Mouse (Mus musculus): ENCODE data around the gene Spats2.
"Not testable (repeated sequence)": the region's sequence is repeated elsewhere in the genome, so short reads cannot be mapped to it uniquely, and the experiment has no call there.

Spats2 gene

DNA sequence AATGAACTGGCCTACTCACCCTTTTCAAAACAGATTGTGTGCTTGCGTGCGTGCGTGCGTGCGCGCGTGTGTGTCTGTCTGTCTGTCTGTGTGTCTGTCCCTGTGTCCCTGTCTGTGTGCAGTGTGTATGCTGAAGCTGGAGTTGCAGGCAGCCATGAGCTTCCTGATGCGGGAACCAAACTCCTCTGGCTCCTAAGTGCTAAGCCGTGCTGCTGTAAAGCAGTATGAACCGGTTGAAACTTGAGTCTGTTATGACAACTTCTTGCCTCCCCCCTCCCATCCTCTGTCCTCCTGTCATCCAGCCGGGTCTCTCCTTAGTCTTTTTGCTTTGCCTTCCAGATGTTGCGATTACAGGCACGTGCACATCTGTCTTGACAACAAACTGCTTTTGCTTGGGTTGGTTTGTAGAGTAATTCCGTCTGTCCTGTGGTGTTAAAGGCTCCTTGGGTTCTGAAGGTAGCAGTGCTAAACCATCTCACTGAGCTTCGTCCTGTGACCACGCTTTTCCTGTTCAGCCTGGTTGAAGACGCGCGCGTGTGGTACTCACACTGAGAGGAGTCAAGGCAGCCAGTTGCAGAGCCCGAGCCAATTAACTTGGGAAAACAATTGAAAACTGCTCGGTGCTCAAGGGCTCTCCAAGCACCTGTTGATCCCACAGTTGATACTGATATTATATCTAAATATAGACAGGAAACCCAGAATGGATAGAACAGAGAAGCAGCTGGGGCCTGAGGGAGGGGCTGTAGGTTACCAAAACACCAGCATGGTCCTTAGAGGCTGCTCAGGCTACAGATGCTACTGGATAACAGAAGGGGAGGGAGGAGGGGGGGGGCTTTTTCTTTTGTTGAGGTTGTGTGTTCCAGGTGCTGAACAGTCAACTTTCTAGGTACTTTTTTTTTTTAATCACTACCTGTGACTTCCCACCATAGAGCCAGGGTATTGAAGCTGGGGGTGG, 4.5 kb downstream of the Spats2 start:
- in situ Hi-C loops (cut with MboI, MseI) = loop anchor here in 1 of 2 experiments (5.0 kb wide), 2 partner anchors 43 to 73 kb away; partner anchors contain the start of genes C1ql4 and Prph

DNA sequence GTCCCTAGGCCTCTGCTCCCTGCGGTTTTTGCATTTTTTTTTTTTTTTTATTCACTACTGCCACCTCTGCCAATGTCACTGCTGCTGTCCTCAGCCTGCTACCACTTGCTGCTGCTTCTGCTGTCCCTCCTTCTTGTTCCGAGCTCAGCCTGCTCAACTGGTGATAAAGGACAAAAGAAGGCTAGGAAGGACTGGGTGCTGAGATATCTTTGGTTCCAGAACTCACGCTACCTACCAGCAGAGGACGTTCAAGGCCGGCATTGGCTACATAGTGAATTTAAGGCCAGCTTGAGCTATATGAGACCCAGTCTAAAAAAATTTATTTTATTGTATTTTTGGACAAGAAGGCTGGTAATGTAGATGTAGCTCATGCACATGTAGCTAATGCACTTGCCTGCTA, 12.7 kb downstream of the Spats2 start:
- in situ Hi-C loops (cut with MboI, MseI) = loop anchor here in 1 of 2 experiments (5.0 kb wide), 1 partner anchor 49 kb away; no protein-coding TSS in a partner anchor

DNA sequence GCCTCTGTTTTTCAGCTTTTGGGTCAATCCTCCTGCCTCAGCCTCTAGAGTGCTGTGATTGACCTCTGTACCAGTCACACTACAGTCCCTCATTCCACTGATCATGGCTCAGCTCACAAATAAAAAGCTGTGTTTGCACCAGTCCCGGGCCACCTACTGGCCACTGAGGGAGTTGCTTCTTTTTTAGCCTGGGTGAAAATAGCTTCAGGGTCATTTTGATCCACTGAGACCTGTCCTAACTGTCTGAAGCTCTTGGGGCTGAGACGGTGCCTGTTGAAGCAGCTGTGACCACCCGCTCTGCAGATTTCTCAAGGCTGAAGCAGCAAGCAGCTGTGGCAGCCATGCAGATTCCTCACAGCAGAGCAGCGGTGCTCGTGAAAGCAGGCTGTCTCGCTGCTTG, 14.0 kb downstream of the Spats2 start:
- in situ Hi-C loops (cut with MboI, MseI) = loop anchor here (5.0 to 10.0 kb wide), 2 partner anchors 48 to 55 kb away; no protein-coding TSS in a partner anchor

DNA sequence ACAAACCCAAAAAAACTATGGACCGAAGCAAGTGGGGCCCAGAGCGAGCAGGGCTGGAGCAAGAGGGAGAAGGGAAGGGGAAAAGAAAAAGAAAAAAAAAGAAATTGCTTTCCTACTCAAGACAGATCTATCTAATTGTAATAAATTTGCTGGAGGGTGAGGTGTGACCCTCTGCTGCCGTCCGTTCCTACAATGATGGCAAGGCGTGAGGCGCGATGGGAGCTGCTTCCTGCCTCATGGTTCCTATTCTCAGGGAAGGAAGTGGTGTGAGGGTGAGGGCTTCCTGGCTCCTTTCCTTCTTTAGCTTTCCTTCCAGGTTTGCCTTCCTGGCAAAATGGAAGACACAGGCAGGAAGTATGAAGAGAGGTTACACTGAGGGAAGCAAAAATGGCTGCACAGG, 24.8 kb downstream of the Spats2 start:
- in situ Hi-C loops (cut with MboI, MseI) = no loop called here

DNA sequence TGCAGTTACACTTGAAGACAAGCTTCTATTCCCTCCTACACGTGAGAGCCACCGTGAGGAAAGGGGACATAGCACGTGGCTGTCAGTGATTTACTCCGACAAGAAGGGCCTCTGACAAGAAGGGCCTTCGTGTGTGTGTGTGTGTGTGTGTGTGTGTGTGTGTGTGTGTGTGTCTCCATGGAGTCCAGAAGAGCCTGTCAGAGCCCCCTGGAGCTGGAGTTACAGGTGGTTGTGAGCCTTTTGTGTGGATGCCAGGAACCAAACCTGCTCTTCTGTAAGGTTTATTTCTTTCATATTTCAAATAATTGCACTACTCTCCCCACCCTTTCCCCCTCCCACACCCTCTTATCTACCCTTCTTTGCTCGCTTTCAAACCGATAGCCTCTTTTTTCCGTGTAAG, 25.6 kb downstream of the Spats2 start:
- in situ Hi-C loops (cut with MboI, MseI) = no loop called here

DNA sequence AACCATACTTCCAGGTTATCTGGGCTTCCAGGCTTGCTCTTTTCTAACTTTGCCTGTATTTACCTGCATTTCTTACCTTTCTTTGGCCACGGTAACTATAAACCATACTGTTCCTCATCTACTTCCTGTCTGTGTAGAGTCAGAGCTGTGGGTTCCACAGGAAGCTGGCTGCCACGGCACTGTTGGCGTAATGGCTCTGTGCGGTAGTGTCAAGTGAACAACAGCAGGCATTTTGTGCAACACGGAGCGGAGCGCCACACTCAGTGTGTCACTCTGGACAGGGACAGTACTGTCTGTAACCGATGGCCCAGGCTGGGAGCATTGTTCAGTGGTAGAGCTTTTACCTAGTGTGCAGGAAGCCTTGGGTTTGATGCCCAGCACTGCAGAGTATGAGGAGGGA, 27.8 kb downstream of the Spats2 start:
- in situ Hi-C loops (cut with MboI, MseI) = no loop called here

DNA sequence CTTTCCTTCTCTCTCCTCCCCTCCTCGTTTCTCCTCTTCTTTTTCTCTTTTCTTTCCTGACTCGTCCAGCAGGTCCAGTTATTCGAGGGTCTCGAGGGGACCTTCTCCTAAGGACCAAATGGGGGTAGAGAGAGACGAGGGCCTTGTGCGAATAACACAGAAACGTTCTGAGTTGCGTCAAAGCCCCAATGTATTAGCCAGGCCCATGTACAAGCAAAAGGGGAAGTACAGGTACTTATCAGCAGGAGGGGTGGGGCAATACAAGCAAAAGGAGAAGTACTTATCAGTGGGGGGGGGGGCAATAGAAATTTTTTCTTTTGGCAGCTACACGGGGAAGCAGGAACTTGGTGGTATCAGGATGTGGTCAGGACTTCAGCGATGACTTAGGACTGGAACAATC, 28.8 kb downstream of the Spats2 start:
- in situ Hi-C loops (cut with MboI, MseI) = not testable (repeated sequence)

DNA sequence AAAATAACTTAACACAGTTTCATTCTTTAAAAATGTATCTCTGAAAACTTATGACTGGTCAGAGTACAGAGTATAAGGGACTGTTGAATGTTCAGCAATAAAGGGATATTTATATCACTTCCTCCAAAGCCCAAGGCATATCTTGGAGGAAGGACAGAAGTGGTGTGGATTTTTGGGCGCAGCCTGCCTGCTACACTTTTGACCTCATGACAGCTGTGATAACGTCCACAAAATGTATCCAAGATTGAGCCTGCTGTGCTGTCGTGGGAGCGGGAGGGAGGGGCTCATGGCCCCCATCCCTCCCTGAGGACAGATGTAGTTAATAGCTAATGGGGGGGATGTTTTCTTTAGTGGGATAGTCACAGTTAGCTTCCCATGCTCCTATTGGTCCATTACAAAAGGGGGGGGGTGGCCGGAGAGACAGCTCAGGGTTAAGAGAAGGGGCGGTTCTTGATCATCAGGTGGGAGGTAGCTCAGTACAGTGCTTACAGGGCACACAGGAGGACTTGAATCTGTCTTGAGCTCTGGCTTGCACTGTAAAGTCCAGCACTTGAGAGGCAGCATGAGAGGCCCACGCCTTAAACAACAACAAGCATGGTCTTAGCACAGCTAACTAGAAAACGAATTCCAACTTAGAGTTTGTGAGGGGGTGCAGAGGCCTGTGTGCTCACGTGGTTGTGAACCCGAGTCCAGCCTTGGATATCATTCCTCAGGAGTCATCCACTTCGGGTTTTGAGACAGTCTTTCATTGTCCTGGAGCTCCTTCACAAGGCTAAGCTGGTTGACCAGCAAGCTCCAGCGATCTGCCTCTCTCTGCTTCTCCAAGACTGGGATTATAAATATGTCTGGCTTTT, 38.0 kb downstream of the Spats2 start:
- in situ Hi-C loops (cut with MboI, MseI) = no loop called here

DNA sequence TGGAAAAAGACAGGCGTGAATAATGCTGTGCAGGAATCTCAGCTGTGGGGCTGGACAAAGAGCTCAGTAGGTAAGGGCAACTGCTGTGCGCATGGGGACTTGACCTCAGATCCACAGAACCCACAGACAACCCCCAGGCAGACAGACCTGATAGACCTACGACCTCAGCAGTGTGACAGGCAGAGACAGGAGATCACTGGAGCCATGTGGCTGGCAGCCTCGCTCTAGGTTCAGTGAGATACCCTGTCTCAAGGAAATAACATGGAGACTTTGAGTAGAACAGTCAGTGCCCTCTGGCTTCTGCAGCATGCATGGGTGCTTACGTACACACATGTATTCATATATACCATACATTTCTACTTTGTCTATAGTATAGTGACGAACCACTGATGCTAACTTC, 46.4 kb downstream of the Spats2 start:
- in situ Hi-C loops (cut with MboI, MseI) = no loop called here

DNA sequence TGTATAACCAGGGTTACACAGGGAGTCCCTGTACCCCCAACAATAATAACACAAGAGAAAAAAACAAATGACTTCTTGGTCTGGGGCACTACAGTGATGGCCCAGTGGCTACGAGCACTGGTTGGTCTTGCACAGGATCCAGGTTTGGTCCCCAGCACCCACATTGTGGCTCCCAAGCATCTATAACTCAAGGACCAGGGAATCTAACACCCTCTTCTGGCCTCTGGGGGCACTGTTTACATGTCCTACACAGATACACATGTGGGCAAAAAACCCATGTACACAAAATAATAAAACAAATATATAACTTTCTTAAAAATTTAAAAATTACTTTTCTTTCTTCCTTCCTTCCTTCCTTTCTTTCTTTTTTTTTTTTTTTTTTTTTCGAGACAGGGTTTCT, 53.9 kb downstream of the Spats2 start:
- in situ Hi-C loops (cut with MboI, MseI) = no loop called here

DNA sequence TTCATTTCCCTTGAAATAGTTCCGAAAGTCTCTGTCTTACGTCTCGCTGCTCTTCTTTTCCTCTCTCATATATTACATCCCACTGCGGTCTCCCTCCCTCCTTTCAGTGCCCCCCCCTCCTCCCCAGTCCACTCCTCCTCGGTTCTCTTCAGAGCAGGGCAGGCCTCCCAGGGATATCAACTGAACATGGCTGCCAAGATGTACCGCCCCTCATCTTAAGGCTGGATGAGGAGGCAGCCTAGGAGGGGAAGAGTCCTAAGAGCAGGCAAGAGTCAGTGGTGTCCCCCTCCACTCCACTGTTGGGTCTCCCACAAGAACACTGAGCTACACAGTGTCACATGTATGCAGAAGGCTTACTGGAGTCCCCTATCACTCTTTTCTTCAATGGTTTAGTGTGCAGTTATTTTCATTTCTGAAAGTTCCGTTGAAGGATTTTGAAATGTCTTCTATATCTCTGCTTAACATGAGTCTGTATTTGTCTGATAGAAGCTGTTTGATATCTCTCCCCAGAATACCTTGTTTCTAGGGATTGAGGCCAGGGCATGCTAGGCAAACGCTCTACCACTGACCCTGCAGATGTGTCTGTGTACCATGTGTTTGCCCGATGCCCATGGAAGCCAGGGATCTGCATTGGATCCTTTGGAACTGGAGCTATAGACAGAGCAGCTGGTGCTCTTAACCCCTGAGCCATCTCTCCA, 58.6 kb downstream of the Spats2 start:
- in situ Hi-C loops (cut with MboI, MseI) = no loop called here

DNA sequence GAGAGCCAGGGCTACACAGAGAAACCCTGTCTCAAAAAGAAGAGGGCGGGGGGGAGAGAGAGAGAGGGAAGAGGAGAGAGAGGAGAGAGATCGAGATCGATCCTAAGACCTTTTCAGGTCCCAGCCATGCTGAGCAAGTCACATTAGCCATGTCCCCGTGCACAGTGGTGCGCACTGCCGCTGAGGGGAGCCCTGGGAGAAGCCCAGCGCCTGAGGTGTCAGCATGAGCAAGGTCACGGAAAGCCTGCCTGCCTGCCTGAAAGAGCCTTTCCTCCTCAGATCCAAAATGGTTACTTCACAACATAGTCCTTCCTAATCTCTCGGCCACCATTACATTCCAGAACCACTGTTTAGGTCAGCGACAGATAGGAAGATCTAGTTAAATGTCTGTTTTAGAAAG, 68.6 kb downstream of the Spats2 start:
- in situ Hi-C loops (cut with MboI, MseI) = loop anchor here in 1 of 2 experiments (10.0 kb wide), 2 partner anchors 50 to 150 kb away; no protein-coding TSS in a partner anchor

DNA sequence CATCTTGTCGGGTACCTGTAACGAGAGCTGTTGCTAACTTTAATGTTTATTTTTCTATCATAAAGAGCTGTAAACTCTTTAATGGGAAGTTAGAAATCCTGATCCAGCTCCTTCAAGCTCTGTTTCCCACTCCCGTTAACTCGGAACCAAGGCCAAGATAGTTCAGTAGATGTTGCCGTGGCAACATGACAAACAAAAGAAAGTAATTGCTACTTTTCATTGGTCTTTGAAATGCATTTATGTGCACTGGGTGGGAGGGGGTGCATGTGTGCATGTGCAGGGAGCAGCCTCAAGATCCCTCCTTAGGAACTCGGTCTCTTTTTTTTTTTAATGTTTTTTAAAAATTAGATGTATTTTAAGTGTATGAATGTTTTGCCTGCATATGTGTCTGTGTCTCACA, 69.3 kb downstream of the Spats2 start:
- in situ Hi-C loops (cut with MboI, MseI) = loop anchor here in 1 of 2 experiments (10.0 kb wide), 2 partner anchors 50 to 150 kb away; no protein-coding TSS in a partner anchor

DNA sequence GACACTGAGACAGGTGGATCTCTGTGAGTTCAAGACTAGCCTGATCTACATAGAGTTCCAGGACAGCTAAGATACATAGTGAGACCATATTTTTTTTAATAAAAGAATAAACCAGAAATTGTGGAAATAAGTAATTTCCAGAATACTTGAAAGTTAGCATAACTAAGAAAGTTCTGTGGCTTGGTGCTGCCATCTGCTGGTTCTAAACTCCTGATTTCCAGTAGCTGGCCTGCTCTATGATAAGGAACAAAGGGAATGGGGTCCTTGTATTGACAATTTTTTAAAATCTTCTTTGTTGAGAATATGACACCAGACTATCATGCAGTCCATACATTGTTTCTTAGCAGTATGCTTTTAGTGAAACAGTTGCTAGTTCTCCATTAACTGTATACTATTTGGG, 73.0 kb downstream of the Spats2 start:
- in situ Hi-C loops (cut with MboI, MseI) = loop anchor here in 1 of 2 experiments (10.0 kb wide), 2 partner anchors 54 to 154 kb away; no protein-coding TSS in a partner anchor

DNA sequence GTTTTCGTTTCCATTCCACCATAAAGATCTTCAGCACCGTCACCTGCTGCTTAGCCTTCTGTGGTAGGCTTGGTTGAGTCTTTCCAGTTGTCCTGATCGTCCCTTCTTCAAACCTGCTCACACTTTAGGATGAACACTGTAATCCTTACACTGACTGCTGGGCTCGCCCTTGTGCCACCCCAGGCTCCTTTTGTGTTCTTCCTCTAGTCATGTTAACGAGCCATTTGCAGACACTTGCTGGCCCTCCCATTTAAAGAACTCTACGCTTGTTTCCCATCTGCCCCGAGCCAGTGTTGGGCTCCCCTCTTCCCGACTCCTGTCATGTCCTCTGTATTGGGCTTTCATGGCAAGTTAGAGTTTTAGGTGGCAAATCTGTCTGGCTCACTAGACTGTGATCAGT, 80.2 kb downstream of the Spats2 start:
- in situ Hi-C loops (cut with MboI, MseI) = no loop called here

DNA sequence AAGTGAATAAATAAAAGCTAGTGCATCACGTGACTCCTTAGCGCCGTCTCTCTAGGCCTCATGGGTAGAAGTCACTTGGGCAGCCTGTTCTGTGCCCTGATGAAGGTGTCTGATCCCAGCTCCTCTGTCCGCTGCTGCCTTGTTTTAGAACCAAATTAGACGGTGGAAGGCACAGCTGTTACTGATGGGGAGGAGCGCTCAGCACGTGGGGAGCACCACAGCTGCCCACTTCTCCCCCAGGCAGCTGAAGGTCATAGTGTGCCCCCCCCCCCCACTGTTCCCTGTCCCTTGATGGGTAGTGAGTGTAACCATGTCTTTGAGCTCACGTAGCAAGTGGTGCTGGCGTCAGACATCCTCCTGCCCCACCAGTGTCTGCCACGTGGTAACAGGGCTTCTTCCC, 87.5 kb downstream of the Spats2 start:
- in situ Hi-C loops (cut with MboI, MseI) = no loop called here

DNA sequence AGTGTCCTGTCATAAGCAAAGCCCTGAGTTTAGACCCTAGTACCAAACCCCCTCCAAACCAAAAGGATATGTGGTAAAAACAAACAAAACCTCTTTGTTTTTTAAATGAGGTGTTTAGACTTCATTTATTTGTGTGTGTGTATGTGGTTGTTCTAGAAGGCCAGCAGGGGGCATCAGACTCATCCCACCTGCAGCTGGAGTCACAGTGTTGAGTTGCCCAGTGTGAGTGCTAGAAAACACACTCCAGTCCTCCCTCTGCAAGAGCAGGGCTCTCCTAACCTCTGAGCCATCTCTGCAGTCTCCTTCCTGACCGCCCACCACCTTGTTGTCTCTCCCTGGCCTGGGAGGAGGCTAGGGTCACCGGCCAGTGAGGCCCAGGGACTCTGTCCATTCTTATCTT, 89.2 kb downstream of the Spats2 start:
- in situ Hi-C loops (cut with MboI, MseI) = loop anchor here (5.0 kb wide), 1 partner anchor 52 kb away; no protein-coding TSS in a partner anchor

DNA sequence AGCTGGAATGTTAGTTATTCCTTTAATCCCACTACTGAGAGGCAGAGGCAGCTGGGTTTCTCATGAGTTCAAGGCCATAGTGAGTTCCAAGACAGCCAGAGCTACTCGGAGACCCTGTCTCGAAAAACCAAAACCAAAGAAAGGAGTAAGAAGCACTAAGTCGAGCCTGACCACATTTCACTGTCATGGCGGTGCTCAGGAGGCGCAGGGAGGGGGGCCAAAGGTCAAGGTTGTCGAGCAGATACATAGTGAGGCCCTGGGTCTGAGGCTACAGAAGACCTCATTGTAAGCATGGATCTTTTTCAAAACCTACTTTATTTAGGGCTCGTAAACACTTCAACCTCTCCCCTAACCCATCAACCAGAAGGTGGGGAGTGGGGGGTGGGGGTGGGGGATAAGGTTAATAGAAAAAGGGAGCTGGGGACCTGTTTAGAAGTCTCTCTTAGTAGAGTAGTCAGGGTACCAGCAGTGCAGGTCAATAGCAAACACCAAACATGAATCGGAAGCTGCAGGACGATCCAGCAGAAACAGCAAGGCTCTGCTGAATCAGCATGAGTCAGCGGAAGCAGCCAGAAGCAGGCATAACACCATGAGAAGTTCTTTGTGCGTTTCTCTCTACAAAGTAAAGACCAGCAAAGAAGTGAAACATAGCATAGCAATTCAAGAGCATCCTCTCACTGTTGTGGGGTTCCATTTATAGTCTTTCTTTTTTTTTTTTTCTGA, 90.2 kb downstream of the Spats2 start:
- in situ Hi-C loops (cut with MboI, MseI) = loop anchor here (5.0 kb wide), 1 partner anchor 51 kb away; no protein-coding TSS in a partner anchor

DNA sequence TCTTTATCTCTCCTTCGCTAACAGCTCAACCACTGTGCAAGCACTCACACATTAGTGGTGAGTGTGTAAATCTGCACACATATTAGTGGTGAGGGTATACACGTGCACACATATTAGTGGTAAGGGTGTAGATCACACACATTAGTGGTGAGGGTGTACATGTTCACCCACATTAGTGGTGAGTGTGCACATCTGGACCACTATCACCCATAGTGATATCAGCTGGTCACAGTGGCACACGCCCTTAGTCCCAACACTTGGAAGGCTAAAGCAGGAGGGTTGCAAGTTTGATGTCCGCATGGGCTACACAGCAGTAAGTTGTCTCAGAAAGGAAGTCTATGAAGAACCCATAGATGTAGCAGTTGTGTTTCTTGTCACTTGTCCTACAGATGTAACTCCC, 91.9 kb downstream of the Spats2 start:
- in situ Hi-C loops (cut with MboI, MseI) = loop anchor here (5.0 kb wide), 1 partner anchor 50 kb away; no protein-coding TSS in a partner anchor

DNA sequence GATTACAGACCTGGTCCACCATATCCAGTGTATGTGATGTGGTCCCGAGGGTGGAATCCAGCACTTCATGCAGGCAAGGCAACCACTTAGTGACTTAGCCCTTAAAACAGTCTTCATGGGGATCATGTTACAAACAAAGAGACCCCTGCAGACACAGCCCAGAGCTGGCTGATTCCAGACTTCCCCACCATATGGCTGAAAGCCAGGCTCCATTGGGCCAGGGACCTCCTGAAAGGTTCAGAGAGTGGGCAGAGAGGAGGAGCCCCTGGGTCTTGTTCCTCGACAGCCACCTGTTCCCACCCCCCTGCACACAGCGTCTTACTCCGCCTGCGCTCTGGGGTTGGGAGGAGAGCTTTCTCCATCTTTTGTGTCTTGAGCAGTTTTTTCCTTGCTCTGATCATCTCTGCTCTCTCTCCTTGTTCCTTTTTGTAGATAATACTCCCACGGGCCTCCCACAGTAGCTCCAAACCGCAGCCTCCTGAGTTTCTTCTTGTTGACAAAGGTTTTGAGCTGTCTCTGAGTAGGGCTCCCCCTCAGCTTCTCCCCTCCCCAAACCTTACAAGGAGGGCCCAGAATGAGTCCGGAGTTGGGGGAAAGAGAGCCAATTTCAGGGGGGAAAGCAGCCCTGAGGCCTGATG, 95.7 kb downstream of the Spats2 start:
- in situ Hi-C loops (cut with MboI, MseI) = no loop called here

All from T-helper 17 cell (primary cell).